Mouse (Mus musculus) CD4-positive helper T cell, adult 2 months (primary cell): ENCODE data around the gene Lama2.

Experiments
- DNase-seq: peaks from one replicate; pipeline ENCODE4 v3.0.0-alpha.2; 2012; ENCODE audit warnings: low read depth, missing footprints, low spot score

The Lama2 gene

GRCm38 (mm10) chr10:27619658-27620057, at the start of gene Lama2:
Gene Lama2, minus strand, starts transcription at chr10:27619758.
- DNase-seq: no peak

DNA sequence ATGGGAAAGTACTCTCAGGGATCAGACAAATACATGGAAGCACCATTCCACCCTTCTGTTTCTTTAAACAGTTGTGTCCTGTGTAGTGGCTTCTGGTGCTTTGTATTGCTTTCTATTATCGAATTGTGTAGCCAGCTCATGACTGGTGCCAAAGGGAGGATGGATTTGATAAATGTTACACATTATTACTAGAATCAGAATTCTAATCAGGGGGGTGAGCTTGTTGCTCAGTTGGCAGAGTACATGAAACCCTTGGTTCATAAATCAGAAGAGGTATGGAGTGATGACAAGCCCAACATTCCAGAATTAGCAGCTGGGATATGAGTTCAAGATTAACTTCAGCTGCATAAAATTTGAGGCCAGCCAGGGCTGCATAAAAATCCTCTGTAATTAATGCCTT, 44.8 kb upstream of the Lama2 start:
- DNase-seq: no peak

- DNase-seq: no peak
These were observed 43.8 kb upstream of the Lama2 start for GRCm38 (mm10) chr10:27663396-27663795.

DNA sequence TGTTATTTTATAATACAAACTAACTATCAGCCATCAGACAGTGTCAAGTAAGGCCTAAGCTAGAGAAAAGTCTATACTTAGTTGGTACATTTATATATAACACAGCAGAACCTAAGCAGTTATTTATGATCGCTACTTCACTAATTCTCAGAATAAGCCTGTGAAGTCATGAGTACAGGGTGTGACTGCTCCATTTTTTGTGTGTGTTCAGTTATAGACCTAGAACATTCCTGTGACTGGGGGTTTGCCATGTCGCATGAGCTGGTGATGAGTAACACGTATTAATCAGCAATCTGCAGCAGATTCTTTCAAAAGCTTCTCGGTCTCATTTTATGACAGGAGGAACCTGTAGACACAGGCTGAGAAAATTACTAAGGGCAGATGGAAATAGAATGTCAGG, 34.6 kb upstream of the Lama2 start:
- DNase-seq: no peak

- DNase-seq: no peak
These were observed 33.3 kb upstream of the Lama2 start for GRCm38 (mm10) chr10:27652694-27653335.

- no peak for DNase-seq
These were observed 16.2 kb upstream of the Lama2 start for GRCm38 (mm10) chr10:27635721-27636120.

DNA sequence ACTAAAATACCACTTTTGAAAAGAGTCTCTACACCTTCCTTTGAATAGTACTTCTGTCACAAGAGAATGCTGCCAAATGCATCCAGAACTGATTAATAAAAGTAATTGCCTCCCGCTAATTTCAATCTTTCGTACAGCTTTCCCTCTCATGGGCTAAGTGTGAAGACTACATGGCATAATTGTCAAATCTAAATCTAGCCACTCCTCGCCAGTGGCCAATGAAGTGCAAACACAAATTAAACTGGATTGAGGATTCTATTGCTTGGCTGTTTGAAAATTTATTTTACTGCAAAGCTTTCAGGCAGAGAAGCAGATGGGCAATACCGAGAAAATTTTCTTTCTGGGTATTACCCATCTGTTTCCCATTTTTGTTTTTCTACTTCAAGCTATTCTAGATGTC, 11.4 kb upstream of the Lama2 start:
- DNase-seq: no peak

GRCm38 (mm10) chr10:27621697-27622449, 2.3 kb upstream of the Lama2 start:
- no peak for DNase-seq

DNA sequence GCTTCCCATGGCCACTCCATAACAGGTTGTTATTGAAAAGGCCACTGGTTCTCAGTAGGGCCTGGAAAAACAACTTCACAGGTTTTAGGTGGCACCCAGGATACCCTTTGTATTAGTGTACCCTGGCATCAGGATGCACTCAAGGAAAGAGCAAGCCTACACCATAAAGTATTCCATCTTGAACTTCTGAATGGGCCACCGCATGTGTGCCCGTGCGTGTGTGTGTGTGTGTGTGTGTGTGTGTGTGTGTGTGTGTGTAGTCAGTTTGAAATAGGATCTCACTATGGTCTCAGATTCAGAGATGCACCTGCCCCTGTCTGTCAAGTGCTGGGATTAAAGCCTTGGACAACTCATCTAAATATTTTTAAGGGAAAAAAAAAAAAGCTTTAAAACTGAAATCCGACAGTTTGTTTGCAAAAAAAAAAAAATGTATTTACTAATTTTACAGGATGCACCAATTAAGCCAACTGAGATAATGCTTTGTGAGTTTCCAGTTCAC, 2.0 kb downstream of the Lama2 start:
- no peak for DNase-seq

DNA sequence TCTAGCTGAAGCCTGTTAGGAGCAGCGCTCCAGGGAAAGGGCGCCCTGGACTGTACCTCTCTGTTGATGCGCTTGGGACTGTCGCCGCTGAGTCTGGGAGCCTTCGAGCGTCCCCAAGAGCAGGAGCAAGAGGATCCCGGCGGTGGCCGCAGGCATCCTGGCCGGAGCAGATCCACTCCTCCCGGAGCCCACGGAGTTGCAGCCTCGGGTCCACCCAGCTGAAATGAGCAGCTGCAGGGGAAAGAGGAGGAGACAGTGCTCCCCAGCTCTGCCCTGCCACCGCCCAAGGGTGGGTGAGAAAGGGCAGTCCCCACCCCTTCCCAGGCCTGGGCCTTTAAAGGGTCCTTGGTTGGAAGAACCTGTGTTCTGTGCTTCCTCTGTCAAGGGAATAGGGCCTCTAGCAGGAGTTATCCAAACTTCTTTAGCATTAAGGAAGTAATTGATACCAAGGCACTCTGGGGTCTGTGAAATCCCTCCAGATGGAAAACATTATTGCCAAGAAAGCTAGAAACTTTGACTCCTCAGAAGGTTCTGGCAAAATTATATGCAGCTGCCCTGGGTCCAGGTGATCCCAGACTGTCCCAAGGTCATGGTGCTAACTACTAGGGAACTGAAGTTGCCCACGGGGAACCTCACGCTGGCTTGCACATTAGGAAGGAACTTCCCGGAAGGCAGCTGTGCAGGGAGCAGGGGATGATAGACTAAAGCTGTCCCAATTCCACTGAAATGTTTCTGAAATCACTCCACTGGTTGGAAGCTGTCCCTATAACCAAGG, 2.7 kb downstream of the Lama2 start:
- DNase-seq: no peak

DNA sequence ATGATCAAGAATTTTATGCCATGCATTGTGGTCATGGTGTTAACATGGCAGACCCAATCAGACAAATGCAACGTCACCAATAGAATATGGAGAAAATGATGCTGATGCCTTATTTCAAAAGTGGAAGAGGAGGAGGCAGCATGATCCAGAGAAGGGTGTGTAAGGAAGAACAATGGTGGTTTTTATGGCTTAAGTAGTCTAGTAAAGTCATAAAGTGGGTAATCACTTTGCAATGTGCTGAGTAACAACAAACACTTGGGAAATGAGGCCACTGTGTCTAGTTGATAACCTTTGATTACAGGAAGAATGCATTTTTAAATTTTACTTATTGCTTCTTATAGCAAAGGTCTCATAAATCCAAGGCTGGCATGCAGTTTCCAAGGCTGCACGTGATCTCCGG, 23.9 kb downstream of the Lama2 start:
- DNase-seq: no peak

GRCm38 (mm10) chr10:27533217-27533616, 86.3 kb downstream of the Lama2 start:
- DNase-seq: no peak

- DNase-seq: no peak
These were observed 110.6 kb downstream of the Lama2 start for GRCm38 (mm10) chr10:27508847-27509459.

DNA sequence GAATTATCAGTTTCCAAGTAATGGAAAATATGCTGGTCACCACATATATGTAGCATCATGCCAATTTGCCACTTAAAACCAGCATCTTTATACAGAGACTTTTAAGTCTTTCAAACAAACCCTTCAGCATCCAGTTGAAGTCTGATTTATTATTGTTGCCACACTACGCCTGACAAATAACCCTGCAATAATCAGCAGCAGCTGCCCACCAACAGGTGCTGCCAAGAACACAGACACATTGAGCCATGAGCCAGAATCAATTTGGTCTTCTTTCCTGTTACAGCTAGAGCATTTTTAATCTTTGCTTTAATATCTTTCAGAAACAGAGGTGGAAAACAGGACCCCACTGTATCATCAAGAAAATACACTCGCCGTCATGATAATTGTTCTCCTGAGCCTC, 118.7 kb downstream of the Lama2 start:
- DNase-seq: no peak

DNA sequence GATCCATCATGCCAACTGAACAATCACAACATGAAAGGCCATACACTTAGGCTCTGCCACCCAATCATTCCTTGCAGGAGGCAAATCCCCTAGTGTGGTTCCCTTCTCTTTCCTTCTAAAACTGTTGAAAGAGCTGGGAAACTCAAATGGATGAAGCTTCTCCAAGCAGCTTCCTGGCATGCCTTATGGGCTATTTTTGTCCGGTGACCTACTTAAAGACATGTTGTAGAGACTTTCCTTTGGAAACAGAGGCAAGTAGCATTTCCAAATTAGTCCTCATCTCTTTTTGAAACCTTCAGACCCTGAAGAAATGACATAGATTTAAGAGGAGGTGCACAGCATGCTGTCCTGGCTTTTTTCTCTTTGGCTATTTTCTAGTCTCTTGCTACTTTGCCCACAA, 131.1 kb downstream of the Lama2 start:
- DNase-seq: no peak

DNA sequence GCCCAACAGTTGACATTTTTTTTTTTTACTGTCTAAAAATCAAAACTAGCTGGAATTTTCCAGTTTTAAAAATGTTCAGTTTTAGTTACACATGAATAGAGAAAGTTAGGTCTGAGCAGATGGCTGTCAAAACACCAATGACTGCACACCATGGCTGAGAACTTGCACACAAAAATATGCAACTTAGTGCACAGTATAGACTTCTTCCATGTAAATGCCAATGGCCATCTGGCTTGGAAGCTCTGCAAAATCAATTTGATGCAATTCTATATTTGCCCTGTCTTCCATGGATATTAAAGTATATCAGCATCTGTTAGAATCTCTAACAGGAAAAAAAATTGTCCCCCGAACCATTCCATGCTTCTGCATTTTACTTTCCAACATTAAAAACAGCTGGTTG, 135.5 kb downstream of the Lama2 start:
- no peak for DNase-seq

GRCm38 (mm10) chr10:27475540-27475939, 144.0 kb downstream of the Lama2 start:
- DNase-seq: no peak

DNA sequence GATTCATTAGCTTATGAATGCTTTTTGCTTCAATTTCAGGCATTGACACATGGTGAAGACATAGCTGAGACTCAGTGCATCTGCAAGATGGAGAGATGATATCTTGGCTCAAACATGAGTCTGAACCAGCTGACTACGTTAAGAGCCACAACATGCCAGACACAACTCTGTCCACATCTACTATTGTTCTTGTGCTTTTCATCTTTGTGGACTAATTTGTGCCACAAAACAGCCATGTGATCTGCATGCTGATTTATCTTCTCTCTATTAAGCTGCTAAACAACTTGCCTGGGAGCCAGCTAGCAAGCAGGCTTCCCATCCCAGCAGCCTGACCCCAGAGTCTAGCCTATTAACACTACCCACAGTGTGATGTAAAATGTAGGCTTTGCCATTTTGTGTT, 151.3 kb downstream of the Lama2 start:
- DNase-seq: no peak

DNA sequence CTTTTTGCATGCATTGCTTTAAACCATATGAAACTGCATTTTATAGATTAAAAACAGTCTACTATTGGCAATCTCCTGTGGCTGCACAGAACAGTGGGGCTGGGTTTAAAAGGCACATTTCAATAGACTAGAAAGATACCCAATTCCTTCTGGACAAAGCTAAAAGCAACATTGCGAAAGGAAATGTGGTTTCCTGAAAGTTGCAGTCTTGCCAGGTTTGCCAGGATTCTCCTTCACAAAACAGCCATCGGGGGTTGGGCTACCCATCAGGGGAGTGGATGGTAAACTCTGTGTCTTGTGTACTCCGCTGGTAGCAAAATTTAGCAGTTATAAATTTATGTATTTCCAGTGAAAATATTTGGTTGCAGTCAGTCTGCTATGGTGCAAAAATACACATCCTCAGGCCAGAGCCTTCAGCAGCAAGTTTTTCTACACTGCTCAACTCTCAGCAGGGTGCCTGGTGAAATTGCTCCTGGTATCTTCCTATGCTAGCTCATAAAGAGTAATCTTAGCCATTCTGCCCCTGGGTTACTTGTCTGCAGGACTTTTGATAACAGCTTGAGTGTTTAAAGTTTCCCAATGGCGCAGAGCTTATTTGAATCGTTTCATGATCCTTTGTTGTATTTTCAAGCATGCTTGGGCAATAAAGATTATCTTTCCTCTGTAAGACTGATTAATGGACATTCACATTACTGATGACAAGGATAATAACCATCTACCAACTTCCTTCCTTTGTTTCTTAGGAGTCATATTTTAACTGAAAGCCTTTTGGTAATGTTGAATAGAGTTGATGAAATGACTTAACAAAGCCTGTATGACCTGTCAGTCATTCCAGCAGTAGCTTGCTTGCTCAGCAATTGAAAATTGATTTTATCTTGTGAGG, 205.7 kb downstream of the Lama2 start:
- peak; percentile 1 for DNase-seq

DNA sequence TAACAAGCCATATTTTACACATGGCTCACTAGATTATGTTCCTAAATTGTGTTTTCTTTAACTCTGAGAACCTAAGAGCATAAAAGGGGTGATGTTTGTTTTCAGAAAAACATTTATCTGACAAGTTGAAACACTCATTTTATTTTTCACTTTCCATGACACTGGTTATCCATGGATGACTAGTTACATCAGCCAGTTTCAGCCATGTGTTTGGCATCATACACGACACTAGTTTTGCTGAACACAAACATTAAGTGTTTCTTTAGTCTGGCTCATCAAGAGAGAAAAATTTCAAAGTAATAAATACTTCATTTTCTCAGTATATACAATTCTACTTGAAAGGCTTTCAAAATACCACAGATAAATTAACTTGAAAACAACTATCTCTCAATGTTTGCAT, 228.8 kb downstream of the Lama2 start:
- no peak for DNase-seq

GRCm38 (mm10) chr10:27387531-27387930, 232.0 kb downstream of the Lama2 start:
- DNase-seq: no peak
